Mouse (Mus musculus) layer of hippocampus, adult 2 months (tissue): ENCODE data around the gene Ndc80. TPM values are rescaled to one million over a fixed set of nuclear protein-coding genes. Genes with fewer than 3 reads are reported as not detected.

Source experiments
- DNase-seq, 2 experiments: peaks; one replicate each; pipeline ENCODE4 v3.0.0; 2022; ENCODE audit warnings: low spot score in 2 of 2
- H3K27ac ChIP-seq: fragments of 200-600 bp; 2 replicates; pipeline ENCODE4 v1.8.1; 2022
- H3K4me3 ChIP-seq: fragments of 200-600 bp; 2 replicates; pipeline ENCODE4 v1.8.1; 2022; ENCODE audit warnings: mild to moderate bottlenecking
- CTCF ChIP-seq: fragments of 200-600 bp; conservative IDR thresholded peaks from 2 replicates; pipeline ENCODE4 v1.8.1; 2022; ENCODE audit warnings: antibody characterized with exemption, mild to moderate bottlenecking, moderate library complexity
- total RNA-seq, 2 experiments: library from RNA; stranded (reverse); gene quantifications; 2 replicates each; pipeline ENCODE4 v1.2.3; 2021

Ndc80 gene
- total RNA-seq, 2 experiments from 2014 or later = 0.49 to 0.90 TPM

GRCm38 (mm10) chr17:71490666-71491331 lies 35.9 kb downstream of the Ndc80 start:
- Histone ChIP-seq H3K27ac (no peak overlapping the region), H3K4me3 (no peak overlapping the region)
- DNase-seq = no peak
- TF ChIP-seq CTCF = no peak

- TF ChIP-seq CTCF = no peak
- Histone ChIP-seq H3K27ac (no peak overlapping the region), H3K4me3 (no peak overlapping the region)
- no peak for DNase-seq
Measured at GRCm38 (mm10) chr17:71489703-71490461, 36.8 kb downstream of the Ndc80 start.

- H3K27ac ChIP-seq = peak overlapping the region; percentile 81
Measured at GRCm38 (mm10) chr17:71486231-71486851, 40.3 kb downstream of the Ndc80 start.

GRCm38 (mm10) chr17:71485791-71486230 lies 40.8 kb downstream of the Ndc80 start:
- peak overlapping the region; percentile 42 for H3K4me3 ChIP-seq
- DNase-seq = no peak
- H3K27ac ChIP-seq = peak overlapping the region; percentile 81
- TF ChIP-seq CTCF = no peak

More at GRCm38 (mm10) chr17:71486231-71486851, 40.3 kb downstream of the Ndc80 start:
- peak overlapping the region; percentile 42 for H3K4me3 ChIP-seq
- no peak for DNase-seq
- TF ChIP-seq CTCF = no peak

GRCm38 (mm10) chr17:71484711-71485110 lies 41.9 kb downstream of the Ndc80 start:
- TF ChIP-seq CTCF = no peak
- Histone ChIP-seq H3K4me3 (no peak overlapping the region), H3K27ac (peak overlapping the region; percentile 81; the same call in 1 of the 2 replicates)
- DNase-seq = no peak

GRCm38 (mm10) chr17:71483418-71484060 lies 43.1 kb downstream of the Ndc80 start:
- no peak for TF ChIP-seq CTCF
- Histone ChIP-seq H3K27ac (no peak overlapping the region), H3K4me3 (no peak overlapping the region)
- no peak for DNase-seq

- no peak overlapping the region for H3K27ac ChIP-seq
- H3K4me3 ChIP-seq = no peak overlapping the region
- no peak for DNase-seq
- TF ChIP-seq CTCF = no peak
Measured at GRCm38 (mm10) chr17:71479381-71479901, 47.2 kb downstream of the Ndc80 start.

- H3K4me3 ChIP-seq = no peak overlapping the region
- peak; percentile 44 to 50 for DNase-seq
- H3K27ac ChIP-seq = 0 out of 2 replicates have a peak overlapping the region, but pooled peaks have one; percentile 33
- no peak for TF ChIP-seq CTCF
Measured at GRCm38 (mm10) chr17:71477481-71477880, 49.2 kb downstream of the Ndc80 start.

GRCm38 (mm10) chr17:71476346-71477020 lies 50.2 kb downstream of the Ndc80 start:
- no peak for TF ChIP-seq CTCF

GRCm38 (mm10) chr17:71475705-71476089 lies 51.0 kb downstream of the Ndc80 start:
- peak overlapping the region; percentile 99 for H3K27ac ChIP-seq
- TF ChIP-seq CTCF = no peak
- H3K4me3 ChIP-seq = peak overlapping the region; percentile 99
- DNase-seq = peak; percentile 32 to 58

More at GRCm38 (mm10) chr17:71476346-71477020, 50.2 kb downstream of the Ndc80 start:
- H3K4me3 ChIP-seq = peak overlapping the region; percentile 99
- DNase-seq = no peak
- peak overlapping the region; percentile 99; the same call in 1 of the 2 replicates for H3K27ac ChIP-seq

- Histone ChIP-seq H3K4me3 (peak within 1 kb of the TSS; percentile 99), H3K27ac (peak within 1 kb of the TSS; percentile 99)
- peak; percentile 1; the same call in 1 of the 2 replicates for TF ChIP-seq CTCF
- DNase-seq = peak; percentile 85 to 91
Measured at GRCm38 (mm10) chr17:71474762-71475704, 51.6 kb downstream of the Ndc80 start, which contains the start of gene Smchd1. Gene Smchd1, minus strand, starts transcription at chr17:71475343.
